Mouse (Mus musculus) neural tube, embryonic 10.5 days (tissue): Measurements from ENCODE around the gene Borcs8.

Source experiments
- DNase-seq: peaks from one replicate; pipeline ENCODE4 v3.0.0-alpha.2; 2017; ENCODE audit warnings: low spot score; ENCODE audit errors: extremely low spot score

Gene Borcs8

DNA sequence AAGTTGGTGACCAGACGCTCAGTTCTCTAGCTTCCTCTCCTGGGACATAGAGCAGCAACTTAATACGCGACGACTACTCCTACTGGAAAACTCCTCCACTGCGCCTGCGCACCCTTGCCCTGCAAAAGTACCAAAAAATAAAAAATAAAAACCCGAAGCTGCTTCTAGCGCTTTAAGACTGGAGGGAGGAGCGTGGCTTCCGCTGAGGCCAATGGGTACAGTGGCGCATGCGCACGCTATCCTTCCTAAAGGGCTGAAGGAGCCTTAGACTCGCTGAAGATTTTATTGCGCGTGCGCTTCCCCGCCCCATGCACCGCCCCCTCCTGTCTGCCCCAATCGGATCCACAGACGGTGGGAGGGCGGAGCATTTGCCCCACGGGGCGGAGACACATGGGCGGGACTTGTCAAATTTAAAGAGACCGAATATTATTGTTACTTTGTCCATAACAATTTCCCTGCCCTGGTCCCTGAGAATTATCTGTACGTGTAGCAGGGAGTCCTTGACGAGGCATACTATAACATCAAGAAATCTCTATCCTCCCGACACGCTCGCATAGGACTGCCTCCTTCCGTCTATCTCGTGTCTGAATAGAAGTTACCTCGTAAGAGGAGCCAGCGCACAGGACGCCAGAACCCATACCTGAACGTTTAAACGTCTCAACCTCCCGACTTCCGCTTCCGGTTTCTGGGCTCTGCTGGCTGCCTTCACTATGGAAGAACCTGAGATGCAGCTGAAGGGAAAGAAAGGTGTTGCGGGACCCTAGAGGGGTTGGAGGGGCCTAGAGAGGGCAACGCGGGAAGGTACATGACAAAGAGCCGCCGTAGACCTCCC is at the start of gene Borcs8, which contains the start of the genes Rfxank and Mef2b:
Gene Borcs8, plus strand, starts transcription at position 474 of the 832 bp plus-strand sequence.
Gene Rfxank, minus strand, starts transcription at position 129 of the 832 bp plus-strand sequence.
Gene Mef2b, plus strand, starts transcription at position 686 of the 832 bp plus-strand sequence.
- peak; percentile 96 for DNase-seq

GRCm38 (mm10) chr8:70092786-70093185 is 46.5 kb upstream of the Borcs8 start:
- DNase-seq = no peak

GRCm38 (mm10) chr8:70099276-70099675 is 40.0 kb upstream of the Borcs8 start:
- DNase-seq = no peak

DNA sequence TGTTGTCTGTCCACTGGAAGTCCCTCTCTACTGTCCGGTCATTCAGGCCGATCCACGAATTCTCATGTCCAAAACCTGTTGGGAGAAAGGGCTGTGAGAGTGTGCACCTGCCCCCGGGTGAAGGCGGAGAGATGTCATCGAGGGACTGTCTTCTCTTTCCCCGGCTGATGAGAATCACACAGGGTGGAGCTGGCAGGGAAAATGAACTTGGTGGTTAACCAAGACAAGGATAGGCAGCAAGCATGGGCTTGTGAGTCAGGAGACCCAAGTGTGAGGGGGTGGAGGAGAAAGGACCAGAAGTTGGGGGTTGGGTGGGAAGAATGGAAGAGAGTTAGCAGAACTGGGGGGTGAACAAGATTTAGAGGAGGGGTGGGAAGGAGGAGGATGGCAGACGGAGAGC is 39.1 kb upstream of the Borcs8 start:
- no peak for DNase-seq

- no peak for DNase-seq
Measured at GRCm38 (mm10) chr8:70104506-70104905, 34.8 kb upstream of the Borcs8 start.

DNA sequence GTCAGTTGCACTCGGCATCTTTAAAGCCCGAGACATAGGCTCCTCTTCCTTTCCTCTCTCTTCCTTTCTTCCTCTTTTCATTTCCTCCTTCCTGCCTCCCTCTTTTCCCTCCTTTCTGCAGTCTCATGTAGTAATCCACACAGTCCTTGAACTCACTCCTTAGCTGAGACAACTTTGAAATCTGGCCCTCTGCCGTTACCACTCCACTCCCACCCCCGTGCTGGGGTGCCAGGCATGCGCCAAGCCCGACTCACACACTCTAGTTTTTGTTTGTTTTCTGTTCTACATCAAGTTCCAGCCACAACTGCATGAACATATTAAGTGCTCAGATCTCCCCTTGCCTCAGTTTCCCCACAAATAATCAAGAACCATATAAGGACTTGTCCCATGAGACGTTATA is 34.4 kb upstream of the Borcs8 start:
- DNase-seq = no peak

- DNase-seq = no peak
Measured at GRCm38 (mm10) chr8:70110451-70110850, 28.8 kb upstream of the Borcs8 start.

DNA sequence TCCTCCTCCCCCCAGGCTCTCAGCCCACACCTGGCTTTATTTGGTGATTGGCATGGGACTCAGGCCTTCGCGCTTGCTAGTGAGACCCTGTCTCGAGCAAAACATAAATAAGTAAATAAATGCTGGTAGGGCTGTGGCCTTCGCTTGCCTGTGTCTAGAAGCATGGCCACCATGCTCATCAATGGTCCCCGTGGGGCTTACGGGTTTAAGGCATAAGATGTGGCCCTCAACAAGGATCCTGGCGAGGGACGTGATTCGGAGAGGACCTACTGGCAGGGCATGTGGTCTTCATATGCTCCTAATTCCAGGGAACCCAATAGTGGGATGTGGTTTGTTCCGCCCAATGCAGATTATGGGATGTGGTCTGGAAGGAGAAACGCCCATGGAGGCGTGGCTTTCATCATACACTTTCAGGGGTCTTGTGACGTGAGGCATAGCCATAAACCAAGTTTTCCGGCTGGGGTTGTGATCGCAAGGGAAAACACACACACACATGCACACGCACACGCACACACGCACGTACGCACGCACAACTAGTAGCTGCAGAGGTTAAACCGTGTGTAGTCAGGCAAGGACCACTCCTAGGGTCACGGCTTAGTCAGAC is 28.0 kb upstream of the Borcs8 start:
- DNase-seq = no peak

GRCm38 (mm10) chr8:70112401-70113016 is 26.8 kb upstream of the Borcs8 start:
- peak; percentile 24 for DNase-seq

- no peak for DNase-seq
Measured at GRCm38 (mm10) chr8:70114488-70114887, 24.8 kb upstream of the Borcs8 start.

DNA sequence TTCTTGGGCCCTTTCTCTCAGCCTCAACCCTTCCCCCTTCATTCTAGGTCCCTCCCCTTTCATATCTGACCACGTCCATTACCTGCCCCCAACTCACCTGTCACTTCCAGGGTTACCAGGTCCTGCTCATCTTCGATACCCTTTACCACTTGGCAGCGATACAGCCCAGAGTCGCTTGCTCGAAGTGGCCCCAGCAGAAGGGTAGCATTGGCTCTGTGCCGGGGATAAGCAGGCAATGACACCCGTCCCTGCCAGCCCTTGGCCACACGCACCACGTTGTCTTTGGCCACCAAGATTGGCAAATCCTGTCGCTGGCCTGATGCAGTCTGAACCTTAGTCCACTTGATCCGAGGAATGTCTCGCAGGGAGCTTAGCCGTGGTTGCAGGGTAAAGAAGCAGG is 24.4 kb upstream of the Borcs8 start:
- no peak for DNase-seq

DNA sequence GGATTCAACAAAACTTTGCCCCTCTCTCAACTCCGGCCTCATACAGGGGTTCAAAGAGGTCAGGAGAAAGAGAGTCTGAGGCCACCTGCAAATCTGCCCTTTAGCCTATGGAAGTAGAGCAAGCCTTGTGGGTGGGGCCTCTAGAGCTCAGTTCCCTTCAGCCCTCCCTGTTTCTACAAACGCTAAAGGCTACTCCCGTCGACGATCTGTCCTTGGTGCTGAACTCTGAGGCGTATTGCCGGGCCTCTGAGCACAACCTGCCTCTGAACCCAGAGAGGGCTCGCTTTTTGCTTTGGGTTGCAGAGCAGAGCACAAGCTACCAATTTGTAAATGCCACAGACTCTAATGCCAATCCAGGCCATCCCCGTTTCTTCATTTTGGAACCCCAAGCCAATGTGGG is 21.7 kb upstream of the Borcs8 start:
- peak; percentile 33 for DNase-seq

GRCm38 (mm10) chr8:70118726-70119700 is 20.3 kb upstream of the Borcs8 start:
- peak; percentile 35 for DNase-seq

GRCm38 (mm10) chr8:70120667-70121066 is 18.6 kb upstream of the Borcs8 start, which contains the start of gene Ncan:
Gene Ncan (minus strand): TSS chr8:70120873.
- DNase-seq = peak; percentile 85

- no peak for DNase-seq
Measured at GRCm38 (mm10) chr8:70122863-70123262, 16.4 kb upstream of the Borcs8 start.

- no peak for DNase-seq
Measured at GRCm38 (mm10) chr8:70124992-70125391, 14.3 kb upstream of the Borcs8 start.

GRCm38 (mm10) chr8:70128435-70128834 is 10.9 kb upstream of the Borcs8 start:
- no peak for DNase-seq

DNA sequence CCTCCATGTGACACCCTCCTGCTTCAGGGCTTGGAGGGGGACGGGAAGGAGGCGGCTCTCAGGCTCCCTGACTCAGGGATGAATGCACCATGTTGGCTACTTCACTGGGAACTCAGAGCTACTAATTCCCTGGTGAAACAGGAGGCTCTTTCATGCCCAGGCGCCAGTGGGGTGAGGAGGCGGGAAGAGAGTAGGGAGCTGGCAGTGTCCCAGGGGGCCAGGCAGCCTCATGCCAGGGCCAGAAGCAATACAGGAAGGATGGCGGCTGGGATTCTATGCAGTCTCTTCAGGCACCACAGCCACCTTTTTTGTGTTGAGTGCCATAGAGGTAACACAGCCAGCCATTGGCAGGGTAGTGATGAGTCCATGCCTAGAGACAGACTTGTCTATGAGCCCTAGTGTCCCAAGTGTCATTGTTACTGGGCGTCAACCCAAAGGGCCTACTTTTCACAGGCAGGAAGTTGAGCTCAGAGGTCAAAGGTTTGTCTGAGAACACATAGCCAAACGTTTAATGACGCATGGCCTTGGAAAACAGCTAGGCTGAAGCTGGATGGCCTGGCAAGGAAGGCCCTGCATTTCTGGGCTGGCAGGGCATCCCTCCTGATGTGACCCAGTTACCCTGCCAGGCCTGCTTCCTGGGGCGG is 9.9 kb upstream of the Borcs8 start:
- DNase-seq = no peak

DNA sequence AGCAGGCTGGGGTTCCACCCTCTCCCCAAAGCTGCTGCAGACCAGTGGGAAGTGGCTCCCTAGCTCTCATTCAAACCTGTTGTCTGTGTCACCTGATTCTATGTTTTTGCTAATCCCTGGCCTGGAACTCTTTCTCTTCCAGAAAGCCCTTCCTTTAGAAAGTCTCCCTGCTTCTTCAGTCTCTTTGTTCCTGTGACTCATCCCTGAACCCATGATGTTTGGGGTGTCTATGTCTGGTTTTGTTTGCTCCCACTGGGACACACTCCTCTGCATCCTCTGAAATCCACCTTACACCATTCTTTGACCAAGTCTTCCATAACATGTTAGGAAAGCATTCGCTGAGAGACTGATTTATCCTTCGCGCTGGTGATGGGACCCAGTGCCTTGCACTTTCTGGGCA is 9.2 kb upstream of the Borcs8 start:
- DNase-seq = no peak

DNA sequence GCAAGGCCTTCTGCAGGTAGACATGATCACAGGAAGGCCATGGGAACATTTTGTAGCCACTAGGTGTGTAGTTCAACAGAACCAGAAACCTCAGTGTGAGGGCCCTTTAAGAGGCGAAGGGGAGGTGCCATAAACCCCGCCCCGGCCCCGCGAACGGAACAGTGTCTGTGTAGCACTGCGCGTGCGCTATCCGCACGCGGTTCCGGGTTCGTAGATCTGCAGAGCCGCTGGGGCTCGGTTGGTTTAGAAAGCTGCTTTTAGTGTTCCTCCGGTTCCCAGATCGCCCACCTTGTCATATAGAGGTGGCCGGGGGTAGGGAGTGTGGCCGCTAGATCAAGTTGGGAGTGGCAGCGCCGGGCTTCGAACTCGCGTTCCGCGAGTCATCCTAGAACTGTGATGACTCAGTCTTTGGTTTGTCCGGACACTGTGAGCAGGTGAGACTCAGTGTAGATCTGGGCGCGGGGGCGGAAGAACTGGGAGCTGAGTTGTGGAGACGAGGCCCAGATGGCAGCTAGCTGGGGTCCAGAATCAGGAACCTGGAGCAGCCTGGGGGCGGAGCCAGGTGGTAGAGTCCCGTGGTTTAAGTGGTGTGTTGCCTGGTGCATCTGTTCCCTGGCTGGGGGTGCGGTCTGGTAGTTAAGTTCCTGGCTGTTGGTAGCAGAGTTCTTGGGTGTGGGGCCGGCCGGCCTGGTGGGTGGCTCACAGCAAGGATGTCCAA is 8.0 kb upstream of the Borcs8 start, which contains the start of gene Nr2c2ap:
Gene Nr2c2ap, plus strand, starts transcription at position 168 of the 718 bp plus-strand sequence.
- DNase-seq = peak; percentile 77
